Mouse (Mus musculus) cerebellum, postnatal 36 days (tissue): ENCODE results near the gene Sart1.
A peak's percentile ranks its signal among the peaks of the same experiment; 100 is the strongest.

Experiments
- DNase-seq, 2 experiments: peaks; one replicate each; pipeline ENCODE4 v3.0.0; 2021 to 2022; ENCODE audit warnings: mixed read lengths in 2 of 2

Gene Sart1

GRCm38 (mm10) chr19:5388588-5389242, at the start of gene Sart1:
Gene Sart1, minus strand, starts transcription at chr19:5388703.
- peak; percentile 95 to 97 for DNase-seq

GRCm38 (mm10) chr19:5433951-5434350, 45.4 kb upstream of the Sart1 start:
- no peak for DNase-seq

GRCm38 (mm10) chr19:5432992-5433852, 44.7 kb upstream of the Sart1 start:
- DNase-seq = peak in 1 of 2 experiments; percentile 40

- DNase-seq = no peak
Observed at GRCm38 (mm10) chr19:5431911-5432464, 43.5 kb upstream of the Sart1 start.

GRCm38 (mm10) chr19:5430408-5430807, 41.9 kb upstream of the Sart1 start:
- no peak for DNase-seq

GRCm38 (mm10) chr19:5429806-5430205, 41.3 kb upstream of the Sart1 start:
- DNase-seq = peak; percentile 70 to 73

GRCm38 (mm10) chr19:5429219-5429618, 40.7 kb upstream of the Sart1 start:
- no peak for DNase-seq

GRCm38 (mm10) chr19:5428083-5428482, 39.6 kb upstream of the Sart1 start:
- peak in 1 of 2 experiments; percentile 46 for DNase-seq

GRCm38 (mm10) chr19:5426640-5427290, 38.3 kb upstream of the Sart1 start:
- DNase-seq = no peak

- peak; percentile 26 to 30 for DNase-seq
Observed at GRCm38 (mm10) chr19:5425906-5426565, 37.5 kb upstream of the Sart1 start.

- peak; percentile 93 to 95 for DNase-seq
Observed at GRCm38 (mm10) chr19:5424782-5425741, 36.6 kb upstream of the Sart1 start, which contains the start of the genes Drap1 and AI837181. Gene Drap1, minus strand, starts transcription at chr19:5424979. Gene AI837181, plus strand, starts transcription at chr19:5425144.

GRCm38 (mm10) chr19:5424092-5424781, 35.7 kb upstream of the Sart1 start:
- DNase-seq = peak in 1 of 2 experiments; percentile 73

- DNase-seq = no peak
Observed at GRCm38 (mm10) chr19:5423561-5423960, 35.1 kb upstream of the Sart1 start.

GRCm38 (mm10) chr19:5422895-5423443, 34.5 kb upstream of the Sart1 start:
- DNase-seq = no peak

GRCm38 (mm10) chr19:5422267-5422666, 33.8 kb upstream of the Sart1 start:
- DNase-seq = peak; percentile 51 to 52

- no peak for DNase-seq
Observed at GRCm38 (mm10) chr19:5421784-5422183, 33.3 kb upstream of the Sart1 start.

GRCm38 (mm10) chr19:5420579-5420978, 32.1 kb upstream of the Sart1 start:
- no peak for DNase-seq

- no peak for DNase-seq
Observed at GRCm38 (mm10) chr19:5419630-5420029, 31.1 kb upstream of the Sart1 start.

GRCm38 (mm10) chr19:5418750-5419466, 30.4 kb upstream of the Sart1 start:
- no peak for DNase-seq
